14 mouse cellular contexts compared by ENCODE assay signal in genomic region chr9:46440226-46440625, GRCm38 (mm10).
DNase-seq lines count a peak whose midpoint lies in the region.
"Had no signal": no experiment of that assay in that cellular context is flagged by ENCODE, and none has a peak within 500 bp of the region (broad histone marks: within the 10 kb centered on the region; RNA-seq: fewer than 3 reads in every experiment).

No protein-coding gene starts in this region.

- peak; percentile 23 for DNase-seq in cerebellum, adult 9-11 months
- DNase-seq in cerebellum, adult 8-10 months: no peak
- DNase-seq in cerebellum, postnatal 25 days: peak; percentile 34 to 60
- no peak for DNase-seq in cerebellum, adult 11-12 months
- DNase-seq in kidney, postnatal 10 days: peak; percentile 12
- no peak for DNase-seq in kidney, adult 18-20 months
- peak; percentile 41 for DNase-seq in retina, postnatal 1 day
- DNase-seq: adrenal gland, adult 2 months; adrenal gland, postnatal 14 days; B cell, adult 2 months; gastrocnemius, adult 2 months; gastrocnemius, postnatal 14 days; heart, adult 11 months; kidney, adult 8-10 months had no signal

Comparison
In these comparisons a context has a peak if more than half of its experiments do, and no peak if none do; other contexts are left out.
1. DNase-seq: peak in cerebellum, adult 9-11 months (single experiment), cerebellum, postnatal 25 days (2 of 2), kidney, postnatal 10 days (single experiment) and retina, postnatal 1 day (single experiment); none in cerebellum, adult 8-10 months (single experiment), cerebellum, adult 11-12 months (single experiment) and kidney, adult 18-20 months (single experiment).